Mouse (Mus musculus): ENCODE data around the gene Prrc2c.

DNA sequence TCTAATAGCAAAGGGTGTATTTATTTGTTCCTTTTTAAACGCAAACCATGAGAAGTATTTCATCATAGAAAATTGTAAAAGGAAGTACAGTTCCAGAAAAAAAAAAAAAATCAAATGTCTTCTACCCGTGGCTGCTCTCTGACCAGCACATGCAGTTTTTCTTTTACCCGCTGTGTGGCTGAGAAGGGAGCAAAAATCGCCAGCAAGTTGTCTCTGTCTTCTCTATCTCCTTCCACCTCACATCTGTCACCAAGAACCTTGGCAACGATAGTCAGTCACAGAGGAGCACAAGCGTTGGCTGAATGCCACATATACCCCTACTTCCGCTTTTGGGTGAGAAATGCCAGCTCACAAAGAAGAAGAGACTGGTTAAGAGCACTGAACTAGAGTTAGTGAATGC, 115.1 kb downstream of the Prrc2c start:
- TF ChIP-seq POLR2A (IDR thresholded peaks at IDR 0.05; ENCODE audit: control insufficient read depth, extremely low read depth, insufficient read depth, low read length, poor library complexity) (no peak), CTCF (IDR thresholded peaks at IDR 0.05; ENCODE audit: borderline replicate concordance, control insufficient read depth, extremely low read depth, insufficient read depth, low read length, poor library complexity) (no peak)

Data from thymus, adult 2 months (tissue).